Mouse (Mus musculus) heart, embryonic 11.5 days (tissue): ENCODE data around the gene Kcnh7. TPM values are rescaled to one million over a fixed set of nuclear protein-coding genes. Genes with fewer than 3 reads are reported as not detected.

ENCODE experiments used
- ATAC-seq: fragments of 200-750 bp; cut with Nextera tagmentation; replicated peaks from 2 replicates; pipeline ENCODE4 v1.8.0; 2017; ENCODE audit warnings: moderate library complexity; ENCODE audit not compliant: insufficient number of reproducible peaks, low FRiP score, low TSS enrichment
- H3K27ac ChIP-seq: fragments of 300-500 bp; sonication (generic); 2 replicates; pipeline ENCODE4 v1.5.1; 2014; ENCODE audit warnings: mild to moderate bottlenecking, low read depth, low read length
- H3K27me3 ChIP-seq: fragments of 300-500 bp; sonication (generic); 2 replicates; pipeline ENCODE4 v1.6.1; 2014; ENCODE audit warnings: mild to moderate bottlenecking, low read length, mixed read lengths; ENCODE audit not compliant: control insufficient read depth, insufficient read depth
- H3K36me3 ChIP-seq: fragments of 300-500 bp; sonication (generic); 2 replicates; pipeline ENCODE4 v1.6.1; 2014; ENCODE audit warnings: mild to moderate bottlenecking, low read length, moderate library complexity, mixed read lengths; ENCODE audit not compliant: control insufficient read depth, insufficient read depth
- H3K4me1 ChIP-seq: fragments of 300-500 bp; sonication (generic); 2 replicates; pipeline ENCODE4 v1.6.1; 2014; ENCODE audit warnings: low read length; ENCODE audit not compliant: control insufficient read depth, insufficient read depth
- H3K4me2 ChIP-seq: fragments of 300-500 bp; sonication (generic); 2 replicates; pipeline ENCODE4 v1.6.1; 2014; ENCODE audit warnings: mild to moderate bottlenecking, moderate library complexity
- H3K4me3 ChIP-seq: fragments of 300-500 bp; sonication (generic); 2 replicates; pipeline ENCODE4 v1.5.1; 2014; ENCODE audit warnings: low read depth, low read length
- H3K9ac ChIP-seq: fragments of 300-500 bp; sonication (generic); 2 replicates; pipeline ENCODE4 v1.6.1; 2014; ENCODE audit warnings: mild to moderate bottlenecking, low read depth, low read length, moderate library complexity
- H3K9me3 ChIP-seq: fragments of 300-500 bp; sonication (generic); replicated peaks from 2 replicates; pipeline ENCODE4 v1.6.1; 2016; ENCODE audit warnings: low read length; ENCODE audit not compliant: control insufficient read depth
- WGBS: fragments of 180-500 bp; shearing (Covaris S2); extraction: QIAGEN DNeasy Blood & Tissue Kit; methylation state at CpG from one replicate; pipeline ENCODE4 v1.1.7; 2014; ENCODE audit not compliant: insufficient replicate concordance; 5-methylcytosine and 5-hydroxymethylcytosine counted together
- polyA plus RNA-seq: library from polyadenylated mRNA; unstranded; fragments of >200 nt; fragmentation: Nextera tagmentation; extraction: Ambion mirVana; gene quantifications from 2 replicates; pipeline ENCODE4 v1.2.1, GENCODE M21; 2014

Gene Kcnh7
- polyA plus RNA-seq, 1 experiment from 2014 or later, result 7.4 TPM

DNA sequence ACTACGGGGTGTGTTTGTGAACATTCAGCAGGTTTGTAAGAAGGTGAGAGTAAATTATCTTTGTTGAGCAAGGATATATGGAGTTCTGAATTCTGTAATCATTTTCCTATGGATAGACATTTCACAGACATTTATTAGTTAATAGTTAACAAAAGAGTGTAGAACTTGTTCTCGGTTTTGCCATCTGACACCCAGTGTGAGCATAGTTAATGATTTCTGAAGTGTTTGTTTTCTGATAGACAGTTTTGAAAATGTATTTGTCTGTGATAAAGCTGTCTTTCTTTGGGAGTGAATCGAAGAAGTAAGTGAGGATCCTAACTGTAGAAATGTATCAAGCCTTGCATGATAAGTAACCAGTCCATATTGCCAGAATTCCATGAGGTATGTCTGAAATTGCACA is 276.4 kb downstream of the Kcnh7 start:
- WGBS, result 75% methylated on average over 3 of the region's 3 CpGs
- Histone ChIP-seq H3K9ac (no peak overlapping the region), H3K27me3 (no peaks in the 10 kb centered on the region), H3K27ac (no peak overlapping the region), H3K4me3 (no peak overlapping the region), H3K36me3 (no peaks in the 10 kb centered on the region), H3K4me1 (no peaks in the 10 kb centered on the region), H3K4me2 (no peak overlapping the region), H3K9me3 (no peaks in the 10 kb centered on the region)
- no peak for ATAC-seq

DNA sequence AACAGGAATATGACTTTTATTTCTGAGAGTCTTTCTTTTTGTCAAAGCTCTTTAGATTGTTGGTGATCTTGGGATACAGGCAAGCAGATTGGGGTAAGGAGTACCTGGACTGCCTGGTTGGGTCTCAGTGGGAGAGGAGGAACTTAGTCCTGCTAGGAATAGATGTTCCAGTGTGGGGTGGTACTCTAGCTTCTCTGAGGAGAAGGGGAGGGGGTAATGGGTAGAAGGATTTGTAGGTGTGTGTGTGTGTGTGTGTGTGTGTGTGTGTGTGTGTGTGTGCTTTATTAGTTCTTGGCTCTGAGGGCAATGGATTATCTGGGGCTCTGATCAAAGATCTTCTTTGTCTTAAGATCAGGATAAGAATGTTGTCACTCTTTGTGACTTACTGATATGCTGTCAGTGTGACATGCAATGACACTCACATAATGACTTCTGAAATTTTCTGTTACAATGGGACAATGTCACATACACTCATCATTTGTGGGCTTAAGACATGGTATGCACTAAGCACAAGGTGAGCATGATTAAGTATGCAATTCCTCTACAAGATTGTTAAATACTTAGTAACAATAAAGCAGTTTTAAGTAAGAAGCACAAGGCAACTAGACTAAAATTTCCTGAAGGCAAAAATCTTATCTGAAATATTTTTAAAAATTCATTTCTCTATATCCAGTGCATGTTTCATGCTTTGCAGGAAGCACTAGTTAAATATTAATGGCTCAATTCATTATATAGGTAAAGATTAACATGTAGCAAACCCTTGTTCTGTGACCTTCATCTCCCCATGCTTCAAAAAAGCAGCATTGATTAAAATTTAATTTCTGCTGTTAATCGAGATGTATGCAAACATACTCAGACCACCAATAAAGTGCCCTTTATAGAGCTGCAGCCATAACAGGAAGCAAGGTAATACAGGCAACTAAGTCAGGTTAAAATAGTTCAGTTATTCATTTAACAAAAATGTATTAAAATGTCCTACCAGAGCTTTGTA is 281.4 kb downstream of the Kcnh7 start:
- Histone ChIP-seq H3K4me1 (no peaks in the 10 kb centered on the region), H3K36me3 (no peaks in the 10 kb centered on the region), H3K27ac (no peak overlapping the region), H3K4me3 (no peak overlapping the region), H3K9me3 (no peaks in the 10 kb centered on the region), H3K4me2 (no peak overlapping the region), H3K27me3 (no peaks in the 10 kb centered on the region), H3K9ac (no peak overlapping the region)
- ATAC-seq, result no peak
- 80% methylated on average over 1 of the region's 1 CpGs for WGBS

DNA sequence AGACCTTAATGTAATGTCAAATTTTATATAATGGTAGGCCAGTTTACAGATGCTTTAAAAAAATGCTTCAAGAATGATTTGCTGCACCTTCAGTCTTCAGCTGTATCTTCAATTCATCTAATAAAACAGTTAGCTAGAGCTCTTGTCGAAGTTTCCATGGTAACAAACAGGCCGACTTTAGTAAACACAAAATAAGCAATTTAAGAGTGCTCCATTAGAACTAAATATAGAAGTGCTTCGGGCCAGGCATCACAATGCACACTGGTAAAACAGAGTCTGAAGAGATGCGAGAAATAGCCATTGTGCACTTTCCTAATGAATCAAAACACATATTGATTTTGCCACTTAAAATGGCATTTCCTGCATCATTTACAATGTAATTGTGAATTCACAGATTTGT is 305.3 kb downstream of the Kcnh7 start:
- Histone ChIP-seq H3K36me3 (no peaks in the 10 kb centered on the region), H3K4me2 (no peak overlapping the region), H3K4me1 (no peaks in the 10 kb centered on the region), H3K4me3 (no peak overlapping the region), H3K27me3 (no peaks in the 10 kb centered on the region), H3K27ac (no peak overlapping the region), H3K9ac (no peak overlapping the region), H3K9me3 (no peaks in the 10 kb centered on the region)
- no peak for ATAC-seq
- WGBS, result 79% methylated on average over 4 of the region's 4 CpGs

DNA sequence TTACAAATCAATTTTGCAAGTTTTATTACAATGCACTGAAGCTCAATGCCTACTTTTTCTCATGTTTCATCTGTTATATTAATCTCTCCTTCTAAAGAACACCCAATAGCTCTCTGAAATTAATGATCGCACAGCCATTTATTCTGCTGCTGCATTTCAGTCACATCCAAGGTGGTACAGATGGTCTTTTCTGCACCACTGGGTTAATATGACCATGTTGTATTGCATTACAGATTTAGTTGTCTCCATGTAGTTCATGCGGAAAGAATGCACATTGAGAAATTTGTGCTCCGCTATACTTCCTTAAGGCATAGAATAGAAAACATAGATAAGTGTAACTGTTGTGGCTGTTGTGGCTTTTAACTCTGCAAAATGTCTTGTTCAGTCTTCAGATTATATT is 328.7 kb downstream of the Kcnh7 start:
- no peak overlapping the region for H3K4me2 ChIP-seq
- no peaks in the 10 kb centered on the region for H3K9me3 ChIP-seq
- H3K4me1 ChIP-seq, result peaks cover 4% of the 10 kb centered on the region; the same call in 1 of the 2 replicates
- 85% methylated on average over 3 of the region's 3 CpGs for WGBS
- ATAC-seq, result no peak
- no peaks in the 10 kb centered on the region for H3K36me3 ChIP-seq
- H3K4me3 ChIP-seq, result no peak overlapping the region
- H3K27ac ChIP-seq, result no peak overlapping the region
- H3K9ac ChIP-seq, result no peak overlapping the region
- H3K27me3 ChIP-seq, result no peaks in the 10 kb centered on the region

DNA sequence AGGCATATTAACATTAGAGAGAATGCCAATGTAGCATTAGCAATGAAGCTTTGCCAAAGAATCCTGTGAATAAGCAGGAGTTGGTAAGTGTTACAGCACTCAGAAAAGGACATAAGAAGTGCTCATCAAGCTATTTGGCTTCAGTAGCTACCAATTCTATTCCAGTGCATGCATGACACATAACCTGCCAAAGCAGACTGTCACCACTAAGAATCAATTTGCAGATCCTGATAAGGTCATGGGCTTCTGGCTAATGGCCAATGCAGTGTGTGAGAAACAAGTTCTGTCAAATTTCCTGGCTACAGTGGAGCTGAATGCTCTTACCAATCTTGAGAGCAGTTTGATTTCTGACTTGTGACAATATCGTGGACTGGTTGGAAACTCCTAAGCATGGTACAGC is 341.5 kb downstream of the Kcnh7 start:
- Histone ChIP-seq H3K9ac (no peak overlapping the region), H3K9me3 (no peaks in the 10 kb centered on the region), H3K4me1 (no peaks in the 10 kb centered on the region), H3K4me3 (no peak overlapping the region), H3K27me3 (no peaks in the 10 kb centered on the region), H3K36me3 (no peaks in the 10 kb centered on the region), H3K27ac (no peak overlapping the region), H3K4me2 (no peak overlapping the region)
- ATAC-seq, result no peak
- WGBS, result 51% methylated on average over 1 of the region's 1 CpGs

DNA sequence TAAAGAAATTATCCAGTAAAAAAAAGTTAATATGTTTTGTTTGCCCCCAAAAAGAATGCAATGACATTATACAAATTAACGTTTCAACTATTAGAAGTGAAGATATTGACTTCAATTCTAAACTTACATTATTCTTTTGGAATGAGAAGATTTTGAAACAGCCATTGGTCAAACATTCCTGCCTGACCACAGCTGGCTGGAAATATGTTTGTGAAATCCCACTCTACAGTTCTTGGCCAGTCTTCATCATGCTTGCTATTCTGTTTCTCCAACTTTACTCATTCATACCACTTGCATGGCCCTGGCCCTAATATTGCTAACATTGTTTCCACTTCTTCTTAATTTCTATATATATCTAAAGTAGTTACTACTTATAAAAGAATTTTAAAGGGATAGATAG is 349.8 kb downstream of the Kcnh7 start:
- H3K4me3 ChIP-seq, result no peak overlapping the region
- H3K27ac ChIP-seq, result no peak overlapping the region
- H3K4me2 ChIP-seq, result no peak overlapping the region
- no peak overlapping the region for H3K9ac ChIP-seq
- ATAC-seq, result no peak
- H3K36me3 ChIP-seq, result no peaks in the 10 kb centered on the region
- H3K27me3 ChIP-seq, result no peaks in the 10 kb centered on the region
- WGBS, result 77% methylated on average over 1 of the region's 1 CpGs
- no peaks in the 10 kb centered on the region for H3K4me1 ChIP-seq
- no peaks in the 10 kb centered on the region for H3K9me3 ChIP-seq

DNA sequence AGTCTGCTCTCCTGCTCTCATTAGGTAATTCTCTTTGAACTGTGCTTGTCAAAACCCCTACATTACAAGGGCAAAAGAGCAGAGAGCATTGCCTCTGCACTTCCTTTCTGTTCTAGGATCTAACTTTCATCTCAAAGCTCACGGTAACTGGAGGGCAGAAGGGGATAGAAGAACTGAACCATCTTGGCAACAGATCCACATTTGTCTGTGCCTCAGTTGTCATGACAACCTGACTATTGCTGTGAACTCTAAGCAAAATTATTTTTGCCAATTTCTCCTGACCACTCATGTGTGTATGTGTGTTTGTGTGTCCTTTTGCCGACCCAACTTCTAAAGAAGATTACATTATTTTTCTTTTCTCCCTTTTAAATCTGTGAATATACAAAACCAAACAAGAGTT is 364.9 kb downstream of the Kcnh7 start:
- H3K36me3 ChIP-seq, result no peaks in the 10 kb centered on the region
- no peaks in the 10 kb centered on the region for H3K27me3 ChIP-seq
- ATAC-seq, result no peak
- no peak overlapping the region for H3K4me2 ChIP-seq
- no peak overlapping the region for H3K4me3 ChIP-seq
- H3K9me3 ChIP-seq, result no peaks in the 10 kb centered on the region
- 76% methylated on average over 2 of the region's 2 CpGs for WGBS
- no peak overlapping the region for H3K27ac ChIP-seq
- no peak overlapping the region for H3K9ac ChIP-seq
- H3K4me1 ChIP-seq, result no peaks in the 10 kb centered on the region

DNA sequence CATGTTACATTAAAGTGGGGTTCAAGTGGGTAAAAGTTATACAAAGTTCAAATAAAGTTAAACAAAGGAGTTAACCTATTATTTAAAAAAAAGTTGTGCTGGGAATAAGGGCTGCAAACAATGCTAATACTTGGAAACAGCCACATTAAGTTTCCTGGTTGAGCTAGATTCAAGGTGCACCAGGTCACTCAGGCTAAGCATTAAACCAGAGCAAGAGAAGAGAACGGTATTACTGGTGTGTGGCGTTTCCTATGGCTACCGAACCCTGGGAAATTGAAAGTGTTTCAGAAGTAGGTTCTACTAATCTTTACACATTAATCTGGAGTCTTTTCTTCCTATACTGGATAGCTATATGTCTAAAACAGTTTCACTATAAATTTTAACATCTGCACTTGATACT is 368.1 kb downstream of the Kcnh7 start:
- WGBS, result 79% methylated on average over 3 of the region's 3 CpGs
- H3K9ac ChIP-seq, result no peak overlapping the region
- no peaks in the 10 kb centered on the region for H3K36me3 ChIP-seq
- no peaks in the 10 kb centered on the region for H3K4me1 ChIP-seq
- H3K27me3 ChIP-seq, result no peaks in the 10 kb centered on the region
- H3K4me3 ChIP-seq, result no peak overlapping the region
- no peak overlapping the region for H3K27ac ChIP-seq
- no peaks in the 10 kb centered on the region for H3K9me3 ChIP-seq
- ATAC-seq, result no peak
- no peak overlapping the region for H3K4me2 ChIP-seq

DNA sequence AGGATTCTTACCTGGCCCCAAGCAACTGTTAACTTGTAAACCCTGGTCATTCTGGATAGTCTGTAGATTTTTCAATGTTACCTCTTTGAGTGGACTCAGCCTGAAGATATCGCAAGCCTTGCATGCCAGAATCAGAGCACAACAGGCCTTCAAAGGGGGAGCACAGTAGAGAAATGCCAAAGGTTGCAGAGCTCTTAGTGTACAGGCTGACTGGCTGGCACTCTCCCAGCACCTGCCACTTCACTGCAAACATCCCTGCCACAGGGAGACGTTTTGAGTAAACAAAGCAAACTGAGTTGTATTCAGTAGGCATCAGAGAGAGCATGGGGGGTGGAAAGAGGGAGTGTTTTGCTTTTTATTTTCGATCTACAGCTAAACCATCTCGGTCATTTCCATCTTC is 375.3 kb downstream of the Kcnh7 start:
- ATAC-seq, result no peak
- Histone ChIP-seq H3K4me1 (no peaks in the 10 kb centered on the region), H3K27ac (no peak overlapping the region), H3K9ac (no peak overlapping the region), H3K36me3 (no peaks in the 10 kb centered on the region), H3K4me3 (no peak overlapping the region), H3K9me3 (no peaks in the 10 kb centered on the region), H3K4me2 (no peak overlapping the region), H3K27me3 (no peaks in the 10 kb centered on the region)
- 49% methylated on average over 4 of the region's 4 CpGs for WGBS
